Mouse (Mus musculus) gastrocnemius, postnatal 25 days (tissue): ENCODE measurements at regions not wholly inside any gene's neighbourhood (a gene's known extent, or its start where the extent isn't known, plus 50 kb on each side); places are given as distances from the start of the nearest gene placed in this dataset.

Experiments used
- DNase-seq: peaks from one replicate; pipeline ENCODE4 v3.0.0; 2022

DNA sequence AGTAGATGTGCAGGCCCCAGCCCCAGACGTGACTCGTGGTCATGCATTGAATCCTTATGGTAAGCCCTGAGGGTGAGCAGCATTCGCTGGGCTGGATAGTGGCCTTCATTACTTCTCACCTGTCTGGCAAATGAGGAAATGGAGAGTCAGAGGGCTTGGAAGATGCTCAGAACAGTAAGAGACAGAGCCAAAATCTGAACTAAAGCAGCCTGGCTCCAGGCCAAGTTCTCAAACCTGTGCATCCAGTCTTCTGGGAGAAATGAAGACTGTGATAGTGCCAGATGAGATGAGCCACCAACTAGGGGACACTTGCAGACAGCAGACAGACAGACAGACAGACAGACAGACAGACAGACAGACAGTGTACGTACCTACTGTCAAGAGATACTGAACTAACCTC, 137.1 kb downstream of the Wscd1 start:
- DNase-seq = no peak

DNA sequence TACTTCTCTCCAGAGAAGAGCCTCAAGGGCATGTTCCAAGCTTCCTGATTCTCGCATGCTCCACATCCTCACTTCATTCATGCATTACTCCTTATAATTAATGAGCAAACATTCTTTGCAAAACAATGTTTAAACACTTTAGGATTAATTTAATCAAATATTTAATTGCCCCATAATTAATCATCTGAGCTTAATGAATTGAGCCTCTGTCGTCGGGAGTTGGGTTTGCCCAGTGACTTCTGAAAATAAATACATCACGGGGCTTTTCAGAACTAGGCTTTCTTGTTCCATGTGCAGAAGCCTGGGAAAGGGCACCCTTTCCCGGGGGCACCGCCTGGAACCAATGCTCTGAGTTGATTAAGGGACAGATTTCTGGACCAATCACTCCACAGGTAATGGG, 135.1 kb downstream of the Wscd1 start:
- DNase-seq = no peak

DNA sequence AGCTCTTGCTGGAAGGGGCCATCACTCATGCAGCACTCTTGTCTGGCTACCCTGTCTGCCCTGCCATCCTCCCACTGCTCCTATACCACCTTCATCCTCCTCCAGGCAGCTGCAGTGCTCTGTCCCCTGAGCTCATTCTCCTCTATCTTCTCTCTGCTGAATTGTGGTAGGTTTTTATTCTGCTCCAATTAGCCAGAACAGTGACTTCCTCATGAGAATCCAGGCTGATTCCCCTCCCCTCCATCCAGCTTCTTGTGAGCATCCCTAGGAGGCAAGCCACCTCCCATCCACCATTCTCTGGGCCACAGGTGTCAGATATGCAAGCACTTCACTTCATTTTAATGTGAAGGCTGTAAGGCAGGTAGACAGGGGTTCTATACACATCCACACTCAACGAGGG, 132.1 kb downstream of the Wscd1 start:
- no peak for DNase-seq

DNA sequence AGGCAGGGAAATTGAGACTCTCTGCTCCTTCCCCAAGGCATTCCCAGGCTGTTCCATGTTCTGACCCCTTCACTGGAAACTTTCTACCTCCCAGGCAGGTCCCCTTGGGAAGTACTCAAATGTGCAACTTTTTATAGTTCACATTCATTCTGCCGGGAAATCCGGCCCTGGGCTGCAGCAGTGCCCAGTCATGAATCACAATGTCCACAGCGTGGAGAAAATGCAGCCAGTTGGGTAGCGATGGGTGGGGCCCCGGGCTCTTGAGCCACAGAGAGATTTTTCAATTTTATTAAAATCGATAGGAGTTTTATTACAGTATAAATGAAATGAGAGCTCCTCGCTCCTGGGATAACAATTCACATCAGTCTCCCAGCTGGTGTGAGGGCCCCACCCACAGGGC, 121.6 kb downstream of the Wscd1 start:
- no peak for DNase-seq

DNA sequence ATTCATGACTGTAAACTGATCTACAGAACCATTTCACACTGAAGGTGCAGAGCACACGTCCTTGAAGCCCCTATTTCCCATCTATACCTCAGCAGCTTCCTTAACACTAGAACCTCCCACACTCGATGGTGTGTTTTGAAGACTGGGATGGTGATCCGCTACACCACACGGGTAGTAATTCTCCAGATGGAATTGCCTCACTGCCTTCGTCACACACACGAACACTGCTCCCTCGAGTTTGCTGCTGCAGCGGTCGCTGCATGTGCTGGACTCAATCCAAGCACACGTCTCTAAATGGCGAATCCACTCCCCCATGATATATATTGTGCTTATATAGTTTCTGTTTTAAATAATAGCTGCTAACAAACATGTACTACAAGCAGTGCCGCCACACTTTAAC, 117.0 kb downstream of the Wscd1 start:
- DNase-seq = no peak

DNA sequence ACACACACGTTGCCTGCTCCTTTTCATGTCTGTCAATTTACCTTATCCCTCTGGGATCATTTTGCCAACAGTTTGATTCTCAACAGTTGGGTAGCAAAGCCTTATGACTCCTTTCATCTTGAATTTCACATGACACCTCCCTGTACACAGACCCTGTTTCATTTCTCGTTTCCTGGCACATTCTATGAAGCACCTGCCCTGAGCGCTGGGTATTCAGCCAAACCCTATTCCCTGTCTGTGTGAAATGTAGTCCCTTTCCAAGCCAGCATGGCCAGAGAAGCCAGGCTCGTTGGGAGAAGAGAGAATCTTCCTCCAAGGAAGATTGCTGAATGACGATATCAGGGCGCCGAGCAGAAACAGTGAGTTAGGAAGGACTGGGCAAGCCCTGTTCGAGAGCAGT, 108.2 kb downstream of the Wscd1 start:
- no peak for DNase-seq

DNA sequence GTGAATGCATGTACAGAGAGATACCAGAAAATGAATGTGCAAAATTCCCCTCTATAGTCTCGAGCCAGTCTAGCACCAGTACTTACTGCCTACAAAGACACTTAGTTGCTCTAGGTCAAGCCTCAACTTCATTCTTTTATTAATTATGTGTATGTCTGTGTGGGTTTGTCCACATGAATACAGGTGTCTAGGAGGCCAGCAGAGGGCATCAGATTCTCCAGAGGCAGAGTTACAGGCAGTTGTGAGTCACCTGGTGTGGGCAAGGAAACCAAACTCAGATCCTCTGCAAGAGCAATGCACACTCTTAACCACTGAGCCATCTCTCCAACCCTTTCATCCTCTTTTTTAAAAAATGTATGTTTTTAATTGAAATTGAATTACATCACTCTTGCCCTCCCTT, 105.8 kb downstream of the Wscd1 start:
- no peak for DNase-seq

DNA sequence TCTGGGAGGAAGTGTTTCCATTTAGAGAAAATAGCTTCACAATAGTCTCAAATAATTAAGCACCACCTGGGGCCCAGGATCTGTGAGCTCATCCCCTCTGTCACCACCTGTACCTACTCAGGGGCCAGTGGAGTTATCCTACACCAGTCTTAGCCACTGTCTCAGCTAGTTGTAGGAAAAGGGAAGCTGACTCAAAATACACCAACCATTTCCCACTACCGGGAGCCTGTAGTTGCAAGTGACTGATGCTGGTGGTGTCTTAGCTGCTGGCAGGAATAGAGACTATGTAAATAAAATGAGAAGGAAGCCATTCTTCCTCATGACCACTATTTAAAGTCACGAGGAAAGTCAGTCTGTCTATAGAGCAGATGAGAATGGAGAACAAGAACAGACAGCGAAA, 105.3 kb downstream of the Wscd1 start:
- DNase-seq = no peak

DNA sequence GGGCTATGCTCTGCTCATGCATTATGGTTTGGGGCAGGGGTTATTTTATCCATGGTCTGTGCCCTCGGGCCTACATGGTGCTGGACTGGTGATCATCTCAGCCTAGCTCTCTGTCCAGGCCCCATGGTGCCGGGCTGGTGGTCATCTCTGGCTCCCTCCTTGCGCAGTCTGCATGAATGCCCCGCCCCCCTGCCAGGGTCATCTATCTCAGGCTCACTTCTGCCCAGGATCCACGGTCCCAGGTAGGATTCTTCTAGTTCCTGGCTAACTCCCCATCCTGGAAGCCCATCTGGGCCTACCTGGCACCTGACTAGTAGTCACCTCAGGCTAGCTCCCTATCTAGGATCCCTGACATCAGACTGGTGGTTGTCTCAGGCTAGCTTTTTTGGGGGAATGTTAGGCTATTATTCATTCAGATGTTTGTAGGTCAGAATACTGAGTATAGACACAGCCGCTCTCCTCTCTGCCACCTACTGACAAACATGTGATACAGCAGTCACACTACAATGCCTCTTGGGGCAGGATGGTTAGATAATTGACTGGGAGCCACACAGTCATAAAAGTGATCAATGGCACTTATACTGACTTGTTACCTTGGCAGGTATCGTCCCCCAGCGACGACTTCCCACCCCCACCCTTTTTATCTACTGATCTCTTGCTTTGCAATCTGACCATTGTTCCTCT, 98.1 kb downstream of the Wscd1 start:
- DNase-seq = no peak

DNA sequence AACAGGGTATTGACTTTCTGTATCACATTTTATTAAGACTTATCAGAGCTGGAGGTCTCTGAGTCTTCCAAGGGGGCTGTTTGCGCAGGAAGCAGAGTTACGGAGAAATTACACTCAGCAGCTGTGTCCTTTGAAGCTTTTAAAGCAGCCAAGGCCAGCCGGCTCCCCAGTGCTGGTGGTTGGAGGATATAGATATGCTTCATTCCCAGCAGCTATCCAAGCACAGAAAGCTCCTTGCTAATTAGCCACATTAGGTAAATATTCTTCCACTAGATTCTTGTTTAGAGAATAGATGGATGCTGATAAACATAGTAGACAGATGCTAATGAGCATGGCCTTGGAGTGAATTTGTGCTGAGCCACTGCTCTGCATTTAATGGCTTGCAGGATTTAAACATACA, 96.8 kb downstream of the Wscd1 start:
- DNase-seq = no peak

DNA sequence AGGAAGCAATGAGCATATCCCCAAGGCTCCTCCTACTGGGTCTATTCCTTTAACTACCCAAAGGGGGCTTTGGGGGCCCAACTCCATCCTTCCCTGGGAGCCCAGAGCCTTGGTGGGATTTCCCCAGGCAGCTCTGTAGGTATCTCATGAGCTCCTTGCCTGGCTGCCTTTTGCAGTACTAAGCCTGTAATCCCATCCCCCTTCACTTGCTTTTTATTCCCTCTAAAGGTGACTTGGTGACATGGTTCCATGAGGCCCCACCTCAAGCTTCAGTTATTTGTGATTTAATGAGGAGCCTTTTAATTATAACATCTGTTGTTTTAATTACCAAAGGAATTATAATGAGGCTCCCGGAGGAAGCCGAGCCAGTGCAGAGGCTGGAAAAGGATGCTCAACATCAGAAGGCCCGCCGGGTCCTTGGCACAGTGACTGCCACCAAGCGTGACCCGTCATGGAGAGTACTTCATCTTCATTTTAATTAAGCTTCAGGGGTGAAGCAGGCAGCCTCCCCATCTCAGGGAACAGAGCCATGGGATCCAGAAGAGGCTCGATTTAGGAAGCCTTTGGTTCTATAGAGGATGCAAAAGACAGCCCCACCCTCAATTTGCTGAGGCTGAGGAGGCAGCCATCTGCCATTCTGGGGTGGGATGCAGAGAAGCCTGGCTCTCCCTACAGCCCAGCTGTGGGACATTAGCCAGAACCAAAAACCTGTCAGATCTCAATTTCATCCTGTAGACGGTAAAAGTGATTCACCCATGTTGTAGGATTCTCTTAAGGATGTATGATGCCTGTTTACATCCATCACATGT, 91.1 kb downstream of the Wscd1 start:
- no peak for DNase-seq
